Mouse (Mus musculus): Measurements from ENCODE around the gene Vsig10.

DNA sequence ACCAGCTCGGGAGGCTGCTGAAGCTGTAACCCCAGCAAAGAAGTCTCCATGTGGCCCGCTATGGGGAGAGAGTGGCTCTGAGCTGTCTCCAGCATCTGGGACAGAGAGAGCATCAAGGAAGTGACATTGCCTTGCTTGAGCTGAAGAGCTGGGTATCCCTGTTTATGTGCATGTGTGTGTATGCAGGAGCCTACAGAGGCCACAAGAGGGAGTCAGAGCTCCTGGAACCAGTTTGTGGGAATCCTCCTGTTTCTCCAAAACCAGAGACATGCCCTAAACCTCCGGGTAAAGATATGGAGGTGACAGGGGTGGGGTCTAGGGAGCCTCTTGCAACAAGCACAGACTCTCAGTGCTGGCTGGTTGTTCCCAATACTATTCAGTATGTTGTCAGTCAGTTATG is 27.6 kb upstream of the Vsig10 start:
- TF ChIP-seq CTCF (IDR thresholded peaks at IDR 0.05; ENCODE audit: low read depth, low read length) (no peak), POLR2A (IDR thresholded peaks at IDR 0.05; ENCODE audit: borderline replicate concordance, low read depth, low read length) (no peak)

Measured in bone marrow macrophage, adult 2 months (primary cell).